Mouse (Mus musculus) hindbrain, embryonic 10.5 days (tissue): ENCODE results near the gene Stil. TPM values are rescaled to one million over a fixed set of nuclear protein-coding genes. Genes with fewer than 3 reads are reported as not detected.

Experiments
- DNase-seq: peaks from one replicate; pipeline ENCODE4 v3.0.0-alpha.2; 2017; ENCODE audit warnings: low spot score
- H3K27ac ChIP-seq: fragments of 300-500 bp; sonication (generic); 2 replicates; pipeline ENCODE4 v1.5.1; 2016; ENCODE audit warnings: mild to moderate bottlenecking, moderate library complexity
- H3K27me3 ChIP-seq: fragments of 300-500 bp; sonication (generic); 2 replicates; pipeline ENCODE4 v1.6.1; 2016; ENCODE audit warnings: mild to moderate bottlenecking; ENCODE audit not compliant: poor library complexity, insufficient read depth, severe bottlenecking
- H3K36me3 ChIP-seq: fragments of 300-500 bp; sonication (generic); 2 replicates; pipeline ENCODE4 v1.6.1; 2016; ENCODE audit warnings: mild to moderate bottlenecking, moderate library complexity
- H3K4me1 ChIP-seq: fragments of 300-500 bp; sonication (generic); replicated peaks from 2 replicates; pipeline ENCODE4 v1.6.1; 2016; ENCODE audit warnings: mild to moderate bottlenecking
- H3K4me3 ChIP-seq: fragments of 300-500 bp; sonication (generic); 2 replicates; pipeline ENCODE4 v1.5.1; 2016; ENCODE audit warnings: mild to moderate bottlenecking, moderate library complexity
- H3K9me3 ChIP-seq: fragments of 300-500 bp; sonication (generic); 2 replicates; pipeline ENCODE4 v1.6.1; 2016; ENCODE audit warnings: mild to moderate bottlenecking, moderate library complexity
- WGBS: fragments of 180-500 bp; shearing (Covaris S2); methylation state at CpG from one replicate; pipeline ENCODE4 v1.1.7; 2016; 5-methylcytosine and 5-hydroxymethylcytosine counted together
- polyA plus RNA-seq: library from polyadenylated mRNA; unstranded; fragments of >200 nt; fragmentation: Nextera tagmentation; extraction: Ambion mirVana; gene quantifications from 2 replicates; pipeline ENCODE4 v1.2.1, GENCODE M21; 2016

Stil gene
- polyA plus RNA-seq, 1 experiment from 2014 or later: 15.0 TPM

- H3K36me3 ChIP-seq: no peaks in the 10 kb centered on the region
- H3K4me3 ChIP-seq: no peak overlapping the region
- no peaks in the 10 kb centered on the region for H3K9me3 ChIP-seq
- no peak for DNase-seq
- no peak overlapping the region for H3K27ac ChIP-seq
- peaks cover 6% of the 10 kb centered on the region for H3K4me1 ChIP-seq
- WGBS: 67% methylated on average over 2 of the region's 2 CpGs
- peaks cover 71% of the 10 kb centered on the region for H3K27me3 ChIP-seq
These were observed 90.6 kb downstream of the Stil start for GRCm38 (mm10) chr4:115090592-115090991.

- WGBS: 80% methylated on average over 3 of the region's 3 CpGs
- H3K27ac ChIP-seq: no peak overlapping the region
- H3K4me1 ChIP-seq: peaks cover 18% of the 10 kb centered on the region
- no peak for DNase-seq
- no peak overlapping the region for H3K4me3 ChIP-seq
- no peaks in the 10 kb centered on the region for H3K9me3 ChIP-seq
- H3K27me3 ChIP-seq: peaks cover 76% of the 10 kb centered on the region
- no peaks in the 10 kb centered on the region for H3K36me3 ChIP-seq
These were observed 91.8 kb downstream of the Stil start for GRCm38 (mm10) chr4:115091806-115092205.

Other genes starting within 250 kb of the Stil start
- not detected in 2 replicates for gene Gm12830, start 178.4 kb upstream of the Stil start, polyA plus RNA-seq
- gene Foxd2, start 91.3 kb upstream of the Stil start, polyA plus RNA-seq: 2.2 and 3.1 TPM in 2 replicates
- gene Foxe3, start 74.1 kb upstream of the Stil start, polyA plus RNA-seq: 0.18 and 0.51 TPM in 2 replicates
- gene Cmpk1, start 12.9 kb upstream of the Stil start, polyA plus RNA-seq: 88.0 and 91.2 TPM in 2 replicates
- 3.2 and 4.7 TPM in 2 replicates for gene Tal1, start 56.3 kb downstream of the Stil start, polyA plus RNA-seq
- 8.1 and 12.5 TPM in 2 replicates for gene Pdzk1ip1, start 88.5 kb downstream of the Stil start, polyA plus RNA-seq
- gene Cyp4x1, start 134.1 kb downstream of the Stil start, polyA plus RNA-seq: 0.40 and 0.82 TPM in 2 replicates
- gene Cyp4a29, start 241.9 kb downstream of the Stil start, polyA plus RNA-seq: not detected in 2 replicates